Mouse (Mus musculus) megakaryocyte, embryonic 14.5 days (primary cell): Measurements from ENCODE around the gene Mast4. TPM values are rescaled to one million over a fixed set of nuclear protein-coding genes. Genes with fewer than 3 reads are reported as not detected.

Experiments used
- H3K27me3 ChIP-seq: replicated peaks from 2 replicates; pipeline ENCODE3; 2012; ENCODE audit warnings: inconsistent platforms
- H3K36me3 ChIP-seq: replicated peaks from 2 replicates; pipeline ENCODE3; 2012; ENCODE audit warnings: low read length, inconsistent platforms, mixed read lengths
- H3K4me1 ChIP-seq: 2 replicates; pipeline ENCODE4 v1.6.1; 2012; ENCODE audit warnings: inconsistent platforms
- H3K4me3 ChIP-seq: replicated peaks from 2 replicates; pipeline ENCODE3; 2012; ENCODE audit warnings: moderate library complexity, mild to moderate bottlenecking, inconsistent platforms
- H3K9me3 ChIP-seq: 2 replicates; pipeline ENCODE4 v1.6.1; 2012; ENCODE audit warnings: inconsistent platforms
- FLI1 ChIP-seq: IDR thresholded peaks from 2 replicates; pipeline ENCODE4 v1.6.1; 2012; ENCODE audit warnings: low read length, inconsistent platforms, mixed read lengths
- GATA1 ChIP-seq: IDR thresholded peaks from 3 replicates; pipeline ENCODE4 v1.6.1; 2012; ENCODE audit warnings: mixed read lengths, low read length, inconsistent platforms, borderline replicate concordance
- polyA plus RNA-seq: library from polyadenylated mRNA; stranded (reverse); fragments of >175 nt; gene quantifications from 2 replicates; pipeline ENCODE4 v1.2.3, GENCODE M21; 2012; ENCODE audit warnings: low replicate concordance; ENCODE audit not compliant: insufficient read depth

Gene Mast4
- polyA plus RNA-seq, 1 experiment = 3.5 TPM

DNA sequence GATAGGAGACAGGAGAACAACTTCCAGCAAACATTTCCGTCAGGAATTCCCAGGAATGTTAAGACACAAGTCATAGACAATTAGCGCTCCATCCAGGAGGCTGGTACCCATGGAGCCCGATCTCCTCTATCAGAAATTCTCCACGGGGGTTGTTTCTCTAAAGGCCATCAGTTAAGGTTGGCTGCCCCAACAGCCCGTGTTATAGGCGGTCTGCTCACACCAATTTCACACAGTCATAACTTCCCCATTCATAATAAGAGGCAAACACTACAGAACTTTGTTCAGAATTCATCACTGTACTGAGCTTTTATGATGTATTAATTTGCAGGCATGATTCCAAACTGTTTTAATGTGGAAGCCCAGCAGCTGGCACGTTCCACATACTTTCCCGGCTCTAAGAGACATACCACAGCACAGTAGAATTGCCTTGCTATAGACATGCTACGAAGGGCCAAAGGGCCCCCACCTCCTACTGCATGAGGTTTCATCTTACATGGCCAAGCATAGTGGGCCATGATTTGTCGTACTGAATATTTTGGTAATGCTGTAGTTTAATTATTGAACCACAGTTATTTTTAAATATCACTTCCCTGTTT, 19.1 kb downstream of the Mast4 start:
- Histone ChIP-seq H3K36me3 (no peaks in the 10 kb centered on the region), H3K4me3 (no peak overlapping the region), H3K27me3 (peaks cover 9% of the 10 kb centered on the region), H3K4me1 (no peaks in the 10 kb centered on the region), H3K9me3 (no peaks in the 10 kb centered on the region)
- no peak for TF ChIP-seq GATA1
- TF ChIP-seq FLI1 = no peak

DNA sequence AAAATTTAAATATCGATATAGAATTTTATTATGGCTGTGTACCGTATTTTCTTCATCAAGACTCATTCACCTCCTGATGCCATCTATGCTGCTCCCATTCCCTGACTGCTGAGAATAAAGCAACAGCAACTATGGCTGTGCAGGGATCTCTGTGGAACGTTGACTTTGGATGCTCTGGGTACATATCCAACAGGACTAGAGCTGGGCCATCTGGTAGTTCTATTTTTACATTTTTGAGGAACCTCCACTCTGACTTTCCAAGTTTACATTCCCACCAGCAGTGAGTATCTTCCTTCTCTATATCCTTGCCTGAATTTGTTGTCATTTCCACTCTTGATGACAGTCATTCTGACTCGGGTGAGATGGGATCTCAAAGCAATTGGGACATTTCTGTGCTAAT, 26.0 kb downstream of the Mast4 start:
- Histone ChIP-seq H3K9me3 (no peaks in the 10 kb centered on the region), H3K27me3 (peaks cover 4% of the 10 kb centered on the region), H3K4me1 (no peaks in the 10 kb centered on the region), H3K4me3 (no peak overlapping the region), H3K36me3 (no peaks in the 10 kb centered on the region)
- TF ChIP-seq FLI1 = no peak

DNA sequence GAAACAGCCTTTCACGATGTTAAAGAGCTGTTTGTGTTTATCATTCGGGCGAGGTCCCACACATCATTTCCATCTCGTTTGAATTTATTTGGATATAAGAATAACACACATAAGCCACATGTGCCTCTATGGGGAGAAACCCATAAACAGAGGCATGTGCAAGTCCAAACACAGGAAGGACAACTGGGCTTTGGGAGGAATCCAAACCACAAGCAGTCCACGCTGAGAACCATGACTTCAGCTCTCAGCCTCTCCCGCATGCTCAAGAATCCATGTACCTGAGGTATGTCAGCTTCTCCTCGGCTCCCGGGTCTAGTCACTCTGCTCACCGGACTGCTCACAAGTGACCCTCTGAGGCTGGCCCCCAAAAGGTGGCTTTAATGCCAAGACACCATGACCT, 30.5 kb downstream of the Mast4 start:
- peaks cover 9% of the 10 kb centered on the region for H3K4me1 ChIP-seq
- peaks cover 4% of the 10 kb centered on the region for H3K27me3 ChIP-seq
- no peak overlapping the region for H3K4me3 ChIP-seq
- no peak for TF ChIP-seq FLI1
- no peak for TF ChIP-seq GATA1
- no peaks in the 10 kb centered on the region for H3K36me3 ChIP-seq
- H3K9me3 ChIP-seq = no peaks in the 10 kb centered on the region

DNA sequence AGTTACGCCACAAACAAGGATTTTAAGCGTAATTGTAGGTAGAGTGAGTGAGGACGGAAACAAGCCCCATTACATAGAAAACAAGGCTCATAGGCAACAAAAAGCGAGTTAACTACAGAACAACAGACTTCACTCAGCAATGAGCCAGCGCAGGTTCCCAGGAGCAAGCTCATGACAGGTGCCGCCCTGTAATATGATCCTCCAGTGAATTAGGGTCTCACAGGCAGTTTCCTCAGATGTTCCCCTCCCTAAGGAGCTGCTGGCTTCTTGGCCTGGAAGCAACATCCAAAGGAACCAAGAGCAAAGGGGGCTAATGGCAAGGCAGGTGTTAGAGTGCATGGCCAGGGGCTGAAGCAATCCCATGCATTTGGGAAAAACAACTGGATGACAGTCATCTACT, 31.8 kb downstream of the Mast4 start:
- Histone ChIP-seq H3K9me3 (no peaks in the 10 kb centered on the region), H3K27me3 (peaks cover 4% of the 10 kb centered on the region), H3K36me3 (no peaks in the 10 kb centered on the region), H3K4me3 (no peak overlapping the region), H3K4me1 (peaks cover 9% of the 10 kb centered on the region)
- TF ChIP-seq GATA1 = no peak
- TF ChIP-seq FLI1 = no peak

DNA sequence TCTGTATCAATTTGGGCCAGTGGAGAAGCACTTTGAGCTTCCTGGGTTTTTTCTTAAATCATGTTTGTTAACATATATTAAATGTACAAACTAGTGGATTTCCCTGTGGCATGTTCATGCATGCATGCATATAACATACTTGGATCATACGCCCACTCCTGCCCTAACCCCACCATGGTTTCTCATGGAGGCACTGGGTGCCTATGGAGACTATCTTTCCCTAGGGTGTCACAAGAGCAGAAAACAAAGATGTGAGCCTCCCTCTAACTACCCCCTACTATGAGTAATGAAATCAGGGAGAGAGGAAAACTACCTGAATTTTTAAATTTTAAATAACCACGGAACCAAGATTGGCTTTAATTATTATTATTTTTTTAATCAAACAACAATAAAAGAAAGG, 32.2 kb downstream of the Mast4 start:
- Histone ChIP-seq H3K4me1 (peaks cover 9% of the 10 kb centered on the region), H3K36me3 (no peaks in the 10 kb centered on the region), H3K9me3 (no peaks in the 10 kb centered on the region)

DNA sequence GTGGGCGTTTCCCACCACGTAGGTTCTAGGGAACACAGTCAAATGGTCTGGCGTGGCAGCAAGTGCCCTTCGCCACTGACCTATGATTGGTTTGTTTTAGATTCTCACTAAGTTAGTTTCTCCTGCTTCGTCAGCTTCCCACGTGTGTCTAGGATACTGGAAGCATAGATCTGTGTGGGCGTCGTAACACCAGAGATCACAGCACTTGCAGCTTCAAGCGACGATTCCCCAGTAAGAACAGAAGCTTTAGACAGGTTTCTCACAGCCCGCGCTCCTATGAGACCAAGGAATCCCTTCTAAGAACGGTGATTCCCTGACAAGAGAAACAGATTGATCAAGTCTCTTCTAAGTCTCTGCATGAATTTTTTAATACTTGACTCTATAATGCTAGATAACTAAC, 39.9 kb downstream of the Mast4 start:
- Histone ChIP-seq H3K9me3 (no peaks in the 10 kb centered on the region; the same call in 1 of the 2 replicates), H3K27me3 (peaks cover 1% of the 10 kb centered on the region), H3K4me3 (no peak overlapping the region), H3K36me3 (no peaks in the 10 kb centered on the region), H3K4me1 (no peaks in the 10 kb centered on the region)
- TF ChIP-seq FLI1 (no peak), GATA1 (no peak)

More for the DNA sequence above, 32.2 kb downstream of the Mast4 start:
- TF ChIP-seq GATA1 = no peak
- no peak for TF ChIP-seq FLI1
- H3K27me3 ChIP-seq = peaks cover 4% of the 10 kb centered on the region
- no peak overlapping the region for H3K4me3 ChIP-seq

DNA sequence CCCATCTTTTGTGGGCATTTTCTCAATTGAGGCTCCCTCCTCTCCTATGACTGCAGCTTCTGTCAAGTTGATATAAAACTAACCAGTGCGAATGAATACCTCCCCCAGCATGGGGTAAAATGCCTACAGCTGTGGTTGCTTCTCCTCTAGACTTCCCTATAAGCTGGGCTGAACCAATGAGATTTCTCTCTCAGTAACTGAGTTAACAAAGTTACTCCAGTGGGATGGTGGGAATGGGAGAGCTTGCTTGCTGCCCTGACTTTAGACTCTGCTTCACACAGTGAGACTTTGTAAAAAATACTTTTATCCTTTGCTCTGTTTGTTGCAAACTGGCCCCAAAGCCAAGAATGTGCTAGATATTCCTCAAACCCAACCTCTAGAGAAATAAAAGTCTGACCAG, 41.2 kb downstream of the Mast4 start:
- no peaks in the 10 kb centered on the region for H3K4me1 ChIP-seq
- H3K36me3 ChIP-seq = no peaks in the 10 kb centered on the region
- peaks cover 1% of the 10 kb centered on the region for H3K27me3 ChIP-seq
- no peak overlapping the region for H3K4me3 ChIP-seq
- H3K9me3 ChIP-seq = no peaks in the 10 kb centered on the region; the same call in 1 of the 2 replicates
- TF ChIP-seq GATA1 (no peak), FLI1 (no peak)

DNA sequence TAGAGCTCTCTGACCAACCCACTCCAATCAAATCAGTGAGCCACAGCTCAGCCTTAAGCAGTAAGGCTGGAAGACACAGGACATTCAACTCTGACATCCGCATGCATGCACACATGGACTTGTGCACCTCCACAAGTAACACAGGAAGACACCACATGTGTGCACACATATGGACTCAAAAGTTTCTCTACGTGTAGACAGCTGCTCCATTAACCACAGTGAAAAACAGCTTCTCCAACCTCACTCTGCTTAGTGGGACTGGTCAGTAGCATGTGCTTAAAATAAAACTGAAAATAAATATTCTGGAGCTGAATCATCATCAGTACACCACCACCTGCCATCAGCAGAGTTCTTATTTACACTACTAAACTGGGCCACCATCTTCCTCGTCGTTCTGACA, 43.2 kb downstream of the Mast4 start:
- no peaks in the 10 kb centered on the region for H3K36me3 ChIP-seq
- TF ChIP-seq FLI1 (no peak), GATA1 (no peak)
- H3K4me3 ChIP-seq = no peak overlapping the region
- peaks cover under 1% of the 10 kb centered on the region for H3K9me3 ChIP-seq
- peaks cover 1% of the 10 kb centered on the region for H3K27me3 ChIP-seq
- no peaks in the 10 kb centered on the region for H3K4me1 ChIP-seq

DNA sequence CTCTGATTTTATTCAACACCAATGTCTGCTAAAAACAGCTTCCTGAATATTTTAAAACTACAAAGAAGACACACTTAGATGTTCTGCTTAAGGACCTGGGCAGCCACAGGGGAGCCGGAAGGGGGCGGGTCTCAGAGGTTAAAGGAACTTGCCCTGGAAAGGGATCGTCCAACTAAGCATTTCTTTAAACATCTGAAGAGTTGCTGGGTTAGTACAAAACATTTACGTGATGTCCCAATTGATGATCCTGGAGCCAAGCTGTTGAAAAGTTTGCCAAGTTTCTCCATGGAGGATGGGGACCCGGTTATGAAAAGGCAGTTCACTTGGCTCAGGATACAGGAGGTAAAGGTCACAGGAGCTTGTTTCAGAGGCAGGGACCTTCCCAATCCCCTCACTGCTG, 48.5 kb downstream of the Mast4 start:
- Histone ChIP-seq H3K9me3 (peaks cover 23% of the 10 kb centered on the region), H3K36me3 (no peaks in the 10 kb centered on the region), H3K4me1 (no peaks in the 10 kb centered on the region), H3K27me3 (no peaks in the 10 kb centered on the region), H3K4me3 (no peak overlapping the region)
- TF ChIP-seq FLI1 (no peak), GATA1 (no peak)

DNA sequence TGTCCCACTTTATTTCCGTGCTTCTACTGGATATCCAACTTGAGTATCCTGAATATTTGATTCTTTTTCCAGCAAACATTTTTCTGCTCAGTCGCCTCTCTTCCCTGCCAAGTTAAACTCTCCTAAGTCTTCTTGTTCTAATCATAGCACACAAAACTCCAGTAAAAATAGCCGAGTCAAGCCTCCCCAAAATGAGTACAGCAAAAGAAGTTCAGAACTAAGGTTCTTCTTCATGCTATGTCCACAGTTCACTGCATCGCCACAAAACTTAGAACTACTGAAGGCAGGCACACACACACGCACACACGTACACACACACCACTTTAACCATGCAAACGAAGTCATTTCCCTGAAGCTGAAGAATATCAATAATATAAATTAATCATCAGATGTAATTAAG, 49.3 kb downstream of the Mast4 start:
- no peaks in the 10 kb centered on the region for H3K36me3 ChIP-seq
- TF ChIP-seq GATA1 = no peak
- no peak for TF ChIP-seq FLI1
- no peaks in the 10 kb centered on the region for H3K4me1 ChIP-seq
- no peaks in the 10 kb centered on the region for H3K27me3 ChIP-seq
- peaks cover 23% of the 10 kb centered on the region for H3K9me3 ChIP-seq
- H3K4me3 ChIP-seq = no peak overlapping the region
